Mouse (Mus musculus) intestine, postnatal 0 days (tissue): ENCODE results near the gene Ctrb1. TPM values are rescaled to one million over a fixed set of nuclear protein-coding genes. Genes with fewer than 3 reads are reported as not detected.

ENCODE experiments used
- ATAC-seq: fragments of 200-750 bp; cut with Nextera tagmentation; 2 replicates; pipeline ENCODE4 v1.8.0; 2017; ENCODE audit warnings: mild to moderate bottlenecking, moderate TSS enrichment, moderate library complexity
- H3K27ac ChIP-seq: fragments of 300-500 bp; sonication (generic); 2 replicates; pipeline ENCODE4 v1.5.1; 2014; ENCODE audit warnings: mild to moderate bottlenecking, low read depth, low read length, moderate library complexity
- H3K27me3 ChIP-seq: fragments of 300-500 bp; sonication (generic); replicated peaks from 2 replicates; pipeline ENCODE4 v1.6.1; 2014; ENCODE audit warnings: low read length, mixed read lengths; ENCODE audit not compliant: control insufficient read depth, insufficient read depth
- H3K36me3 ChIP-seq: fragments of 300-500 bp; sonication (generic); 2 replicates; pipeline ENCODE4 v1.6.1; 2014; ENCODE audit warnings: mild to moderate bottlenecking, moderate library complexity; ENCODE audit not compliant: control insufficient read depth, insufficient read depth
- H3K4me1 ChIP-seq: fragments of 300-500 bp; sonication (generic); replicated peaks from 2 replicates; pipeline ENCODE4 v1.6.1; 2014; ENCODE audit warnings: antibody characterized with exemption, low read length, mixed read lengths; ENCODE audit not compliant: control insufficient read depth, insufficient read depth
- H3K4me2 ChIP-seq: fragments of 300-500 bp; sonication (generic); replicated peaks from 2 replicates; pipeline ENCODE4 v1.6.1; 2014; ENCODE audit warnings: low read depth, mild to moderate bottlenecking, moderate library complexity
- H3K4me3 ChIP-seq: fragments of 300-500 bp; sonication (generic); 2 replicates; pipeline ENCODE4 v1.5.1; 2014; ENCODE audit warnings: low read depth, low read length
- H3K9ac ChIP-seq: fragments of 300-500 bp; sonication (generic); 2 replicates; pipeline ENCODE4 v1.6.1; 2014; ENCODE audit warnings: mild to moderate bottlenecking, low read depth, low read length
- H3K9me3 ChIP-seq: fragments of 300-500 bp; sonication (generic); 2 replicates; pipeline ENCODE4 v1.6.1; 2016; ENCODE audit warnings: mixed run types; ENCODE audit not compliant: control insufficient read depth
- CTCF ChIP-seq: sonication (generic); IDR thresholded peaks from 2 replicates; pipeline ENCODE4 v1.5.1; 2016; ENCODE audit warnings: low read depth, mild to moderate bottlenecking, control low read depth, antibody characterized with exemption, moderate library complexity
- WGBS: fragments of 180-500 bp; shearing (Covaris S2); extraction: QIAGEN DNeasy Blood & Tissue Kit; methylation state at CpG from one replicate; pipeline ENCODE4 v1.1.7; 2014; 5-methylcytosine and 5-hydroxymethylcytosine counted together
- polyA plus RNA-seq: library from polyadenylated mRNA; unstranded; fragments of >200 nt; fragmentation: Nextera tagmentation; extraction: Ambion mirVana; gene quantifications from 2 replicates; pipeline ENCODE4 v1.2.1, GENCODE M21; 2015

Ctrb1 gene
- polyA plus RNA-seq, 1 experiment from 2014 or later: 75.8 TPM

DNA sequence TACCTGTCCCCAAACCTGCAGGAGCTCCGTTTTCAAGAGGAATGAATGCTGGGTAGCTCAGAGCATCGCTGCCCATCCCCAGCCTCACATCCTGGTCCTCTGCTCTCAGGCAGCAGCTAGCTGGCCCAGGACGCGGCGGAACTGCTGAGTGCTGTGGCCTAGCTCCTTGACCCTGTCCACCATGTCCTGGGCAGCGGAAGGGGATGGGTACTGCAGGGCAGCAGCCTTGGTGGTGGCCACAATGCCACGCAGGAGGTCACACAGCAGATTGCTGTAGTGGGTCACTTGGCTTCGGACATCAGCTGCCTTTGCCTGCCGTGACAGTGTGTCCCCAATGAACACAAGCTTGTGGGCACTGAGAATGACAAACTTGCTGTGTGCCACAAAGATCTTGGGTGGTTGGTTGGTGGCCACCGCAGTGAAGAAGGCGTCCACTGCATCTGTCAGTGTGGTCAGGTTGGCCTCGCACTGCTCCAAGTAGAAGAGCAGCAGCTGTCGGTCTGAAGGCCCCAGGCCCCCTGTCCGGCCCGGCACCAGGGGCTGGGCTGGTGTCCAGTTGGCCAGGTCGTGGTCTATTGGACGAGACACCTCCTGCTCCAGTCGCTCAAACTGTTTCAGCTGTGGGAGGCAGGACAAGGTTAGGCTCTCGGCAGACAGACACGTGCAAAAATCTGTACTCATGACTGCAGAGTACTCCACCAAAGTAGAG lies 20.1 kb upstream of the Ctrb1 start:
- H3K27ac ChIP-seq: peak overlapping the region; percentile 41; the same call in 1 of the 2 replicates
- no peaks in the 10 kb centered on the region for H3K9me3 ChIP-seq
- no peak for ATAC-seq
- no peak overlapping the region for H3K9ac ChIP-seq
- no peak overlapping the region for H3K4me2 ChIP-seq
- no peak for TF ChIP-seq CTCF
- H3K36me3 ChIP-seq: peaks cover 62% of the 10 kb centered on the region
- 90% methylated on average over 20 of the region's 20 CpGs for WGBS
- no peaks in the 10 kb centered on the region for H3K27me3 ChIP-seq
- H3K4me1 ChIP-seq: 0 out of 2 replicates have a peak, but pooled peaks cover 5% of the 10 kb centered on the region
- no peak overlapping the region for H3K4me3 ChIP-seq

DNA sequence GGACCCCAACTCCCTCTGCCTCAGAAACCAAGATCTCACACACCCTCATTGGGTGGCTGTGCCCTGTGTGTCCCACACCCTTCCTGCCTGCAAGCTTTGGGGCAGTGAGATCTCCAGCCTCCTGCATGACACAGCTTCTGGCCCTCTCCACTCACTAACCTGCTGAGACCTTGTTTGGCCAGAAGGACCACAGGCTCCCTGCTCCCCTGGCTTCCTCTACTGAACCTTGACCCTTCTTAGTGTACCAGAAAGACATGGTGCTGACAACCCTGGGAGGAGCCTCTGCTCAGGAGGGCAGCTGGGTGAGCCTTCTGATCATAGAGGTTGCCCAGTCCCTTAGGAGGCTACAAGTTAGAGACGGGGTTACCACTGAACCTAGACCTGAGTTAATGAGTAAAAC lies 18.4 kb upstream of the Ctrb1 start:
- Histone ChIP-seq H3K4me1 (peaks cover 5% of the 10 kb centered on the region; the same call in 1 of the 2 replicates), H3K9me3 (no peaks in the 10 kb centered on the region), H3K4me2 (no peak overlapping the region), H3K36me3 (peaks cover 48% of the 10 kb centered on the region), H3K4me3 (no peak overlapping the region), H3K9ac (no peak overlapping the region; the same call in 1 of the 2 replicates), H3K27ac (peak overlapping the region; percentile 66), H3K27me3 (no peaks in the 10 kb centered on the region)
- no peak for ATAC-seq
- TF ChIP-seq CTCF: no peak
- 46% methylated on average over 1 of the region's 1 CpGs for WGBS

DNA sequence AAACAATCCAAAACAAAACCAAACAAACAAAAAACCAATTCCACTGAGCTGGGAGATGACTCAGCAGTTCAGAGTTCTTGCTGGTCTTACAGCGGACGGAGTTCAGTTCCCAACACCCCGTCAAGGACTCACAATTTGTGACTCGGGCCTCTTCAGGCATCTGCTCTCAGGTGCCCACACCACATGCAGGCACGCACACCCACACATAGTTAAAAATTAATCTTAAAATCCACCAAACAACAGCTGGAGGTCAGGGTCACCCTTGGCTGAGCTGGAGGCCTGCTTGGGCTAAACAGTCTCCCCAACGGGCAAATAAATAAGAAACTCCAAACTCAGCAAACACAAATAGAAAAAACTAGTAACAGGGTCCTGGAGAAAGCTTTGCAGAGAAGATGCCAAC lies 17.5 kb upstream of the Ctrb1 start:
- H3K9me3 ChIP-seq: no peaks in the 10 kb centered on the region
- no peak for TF ChIP-seq CTCF
- H3K27me3 ChIP-seq: no peaks in the 10 kb centered on the region
- WGBS: 39% methylated on average over 6 of the region's 6 CpGs
- H3K27ac ChIP-seq: peak overlapping the region; percentile 66
- H3K4me2 ChIP-seq: no peak overlapping the region
- no peak overlapping the region for H3K4me3 ChIP-seq
- ATAC-seq: no peak
- peaks cover 38% of the 10 kb centered on the region for H3K36me3 ChIP-seq
- H3K4me1 ChIP-seq: peaks cover 9% of the 10 kb centered on the region; the same call in 1 of the 2 replicates
- H3K9ac ChIP-seq: no peak overlapping the region

DNA sequence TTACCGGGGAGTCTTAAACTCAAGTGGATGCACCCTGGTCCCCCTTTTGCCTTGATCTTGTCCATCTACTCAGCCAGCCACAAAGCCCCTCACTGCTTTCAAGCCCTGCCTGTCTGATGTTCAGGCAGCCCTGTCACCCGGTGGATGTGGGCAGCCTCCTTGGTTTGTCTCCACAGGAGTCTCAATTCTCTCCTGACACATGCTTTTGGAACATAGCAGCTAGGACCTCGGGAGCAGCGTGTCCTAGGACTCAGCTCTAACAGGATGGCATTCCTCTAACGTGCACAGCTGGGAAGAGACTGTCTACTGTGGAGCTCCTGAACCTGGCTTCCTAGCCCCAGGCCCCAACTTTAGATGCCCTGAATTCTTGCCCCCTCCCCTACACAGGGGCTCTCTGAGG lies 14.9 kb upstream of the Ctrb1 start:
- ATAC-seq: no peak

DNA sequence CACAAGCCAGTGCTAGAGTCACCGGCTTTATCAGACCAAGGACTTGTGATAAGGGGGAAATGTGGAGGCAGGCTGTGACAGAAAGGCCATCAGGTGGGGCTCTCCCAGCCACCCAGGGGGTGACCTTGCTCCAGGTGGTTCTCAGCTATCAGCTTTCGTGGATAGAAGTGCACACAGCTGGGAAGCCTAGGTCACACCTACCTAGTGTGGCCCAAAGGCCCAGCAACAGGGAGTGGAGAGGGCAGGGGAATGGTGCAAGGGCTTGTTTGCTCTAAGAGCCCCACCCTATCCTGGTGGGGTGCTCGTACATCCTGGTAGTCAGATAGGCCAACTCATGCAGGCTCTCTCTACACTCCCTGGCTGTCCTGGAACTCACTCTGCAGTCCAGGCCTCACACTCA lies 14.4 kb upstream of the Ctrb1 start:
- no peaks in the 10 kb centered on the region for H3K9me3 ChIP-seq
- H3K4me1 ChIP-seq: peaks cover 9% of the 10 kb centered on the region
- H3K27ac ChIP-seq: peak overlapping the region; percentile 82
- peaks cover 9% of the 10 kb centered on the region for H3K36me3 ChIP-seq
- H3K4me3 ChIP-seq: no peak overlapping the region
- H3K27me3 ChIP-seq: no peaks in the 10 kb centered on the region
- no peak overlapping the region for H3K4me2 ChIP-seq
- 31% methylated on average over 3 of the region's 3 CpGs for WGBS
- TF ChIP-seq CTCF: peak; percentile 44; the same call in 1 of the 2 replicates
- no peak overlapping the region for H3K9ac ChIP-seq
- peak; percentile 88 for ATAC-seq

More for the DNA sequence above, 14.9 kb upstream of the Ctrb1 start:
- no peak for TF ChIP-seq CTCF
- Histone ChIP-seq H3K9me3 (no peaks in the 10 kb centered on the region), H3K4me3 (no peak overlapping the region), H3K27ac (peak overlapping the region; percentile 82), H3K27me3 (no peaks in the 10 kb centered on the region), H3K36me3 (peaks cover 14% of the 10 kb centered on the region), H3K9ac (no peak overlapping the region), H3K4me1 (peaks cover 9% of the 10 kb centered on the region), H3K4me2 (no peak overlapping the region)
- 54% methylated on average over 5 of the region's 5 CpGs for WGBS

DNA sequence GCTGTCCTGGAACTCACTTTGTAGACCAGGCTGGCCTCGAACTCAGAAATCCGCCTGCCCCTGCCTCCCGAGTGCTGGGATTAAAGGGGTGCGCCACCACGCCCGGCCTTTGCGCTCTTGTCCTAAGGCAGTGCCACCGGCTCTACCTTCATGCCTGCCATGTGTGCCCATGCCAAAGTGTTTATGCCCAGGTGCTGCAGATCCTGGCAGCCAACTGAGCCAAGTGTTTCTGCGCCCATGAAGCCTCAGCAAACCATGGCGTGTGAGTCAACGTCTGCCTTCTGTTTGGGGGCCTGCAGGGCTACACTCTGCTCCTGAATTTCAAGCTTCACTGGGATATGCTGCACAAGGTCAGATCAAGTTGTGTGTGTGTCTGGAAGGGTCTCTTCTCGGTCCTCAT lies 13.8 kb upstream of the Ctrb1 start:
- no peak for ATAC-seq
- Histone ChIP-seq H3K9ac (no peak overlapping the region), H3K27ac (peak overlapping the region; percentile 82), H3K4me3 (no peak overlapping the region), H3K9me3 (no peaks in the 10 kb centered on the region), H3K27me3 (no peaks in the 10 kb centered on the region), H3K4me1 (peaks cover 9% of the 10 kb centered on the region), H3K36me3 (0 out of 2 replicates have a peak, but pooled peaks cover 3% of the 10 kb centered on the region), H3K4me2 (no peak overlapping the region)
- no peak for TF ChIP-seq CTCF
- 75% methylated on average over 12 of the region's 12 CpGs for whole genome bisulfite sequencing
